Mouse (Mus musculus) heart, postnatal 25 days (tissue): ENCODE measurements around the gene Tuba1c. TPM values are rescaled to one million over a fixed set of nuclear protein-coding genes. Genes with fewer than 3 reads are reported as not detected.

ENCODE experiments used
- DNase-seq: peaks from one replicate; pipeline ENCODE4 v3.0.0; 2022; ENCODE audit warnings: low spot score
- intact Hi-C: fragments of 180-260 bp; cut with DNase I; formaldehyde crosslinking; loops from one replicate; pipeline ENCODE4 v1.15.1; 2025
- total RNA-seq, 2 experiments: library from RNA; stranded (reverse); gene quantifications; 2 replicates each; pipeline ENCODE4 v1.2.3; 2021

The Tuba1c gene
- total RNA-seq, 2 experiments from 2014 or later, result 33.5 to 33.7 TPM

- DNase-seq, result no peak
- intact Hi-C loops, result no loop called here
These were observed 4.3 kb upstream of the Tuba1c start for GRCm38 (mm10) chr15:99025414-99025813.

- intact Hi-C loops, result no loop called here
- no peak for DNase-seq
These were observed 3.4 kb upstream of the Tuba1c start for GRCm38 (mm10) chr15:99026259-99026658.

GRCm38 (mm10) chr15:99027116-99027515, 2.6 kb upstream of the Tuba1c start:
- no peak for DNase-seq
- intact Hi-C loops, result no loop called here

GRCm38 (mm10) chr15:99028874-99029458, 725 bp upstream of the Tuba1c start:
- DNase-seq, result no peak
- intact Hi-C loops, result no loop called here

- intact Hi-C loops, result no loop called here
- DNase-seq, result no peak
These were observed 1.1 kb downstream of the Tuba1c start for GRCm38 (mm10) chr15:99030585-99031387.

- no peak for DNase-seq
- intact Hi-C loops, result no loop called here
These were observed 1.6 kb downstream of the Tuba1c start for GRCm38 (mm10) chr15:99031388-99031675.

- intact Hi-C loops, result no loop called here
These were observed 2.5 kb downstream of the Tuba1c start for GRCm38 (mm10) chr15:99032041-99032725.

GRCm38 (mm10) chr15:99032726-99033250, 3.1 kb downstream of the Tuba1c start:
- DNase-seq, result no peak
- intact Hi-C loops, result no loop called here

More at GRCm38 (mm10) chr15:99032041-99032725, 2.5 kb downstream of the Tuba1c start:
- DNase-seq, result no peak

GRCm38 (mm10) chr15:99033498-99034270, 4.0 kb downstream of the Tuba1c start:
- no peak for DNase-seq
- intact Hi-C loops, result no loop called here

- intact Hi-C loops, result no loop called here
- no peak for DNase-seq
These were observed 5.7 kb downstream of the Tuba1c start for GRCm38 (mm10) chr15:99035431-99035830.

- intact Hi-C loops, result no loop called here
- DNase-seq, result no peak
These were observed 6.7 kb downstream of the Tuba1c start for GRCm38 (mm10) chr15:99036249-99036905.

- intact Hi-C loops, result no loop called here
- no peak for DNase-seq
These were observed 8.3 kb downstream of the Tuba1c start for GRCm38 (mm10) chr15:99038025-99038424.

- no peak for DNase-seq
- intact Hi-C loops, result no loop called here
These were observed 9.1 kb downstream of the Tuba1c start for GRCm38 (mm10) chr15:99038797-99039196.

GRCm38 (mm10) chr15:99039306-99039705, 9.6 kb downstream of the Tuba1c start:
- no peak for DNase-seq
- intact Hi-C loops, result no loop called here

GRCm38 (mm10) chr15:99039996-99040919, 10.6 kb downstream of the Tuba1c start:
- intact Hi-C loops, result no loop called here
- DNase-seq, result no peak

GRCm38 (mm10) chr15:99040920-99041856, 11.5 kb downstream of the Tuba1c start:
- DNase-seq, result no peak
- intact Hi-C loops, result no loop called here

GRCm38 (mm10) chr15:99042334-99042733, 12.6 kb downstream of the Tuba1c start:
- intact Hi-C loops, result no loop called here
- no peak for DNase-seq

- intact Hi-C loops, result no loop called here
- DNase-seq, result no peak
These were observed 15.2 kb downstream of the Tuba1c start for GRCm38 (mm10) chr15:99044854-99045253.
